Mouse (Mus musculus) left cerebral cortex, adult 9 months (tissue): Measurements from ENCODE around the gene Gm14085.
"Not testable (repeated sequence)": the region's sequence is repeated elsewhere in the genome, so short reads cannot be mapped to it uniquely, and the experiment has no call there.

Experiments used
- DNase-seq, 2 experiments: peaks; one replicate each; pipeline ENCODE4 v3.0.0; 2022; ENCODE audit warnings: low spot score in 2 of 2

The Gm14085 gene

DNA sequence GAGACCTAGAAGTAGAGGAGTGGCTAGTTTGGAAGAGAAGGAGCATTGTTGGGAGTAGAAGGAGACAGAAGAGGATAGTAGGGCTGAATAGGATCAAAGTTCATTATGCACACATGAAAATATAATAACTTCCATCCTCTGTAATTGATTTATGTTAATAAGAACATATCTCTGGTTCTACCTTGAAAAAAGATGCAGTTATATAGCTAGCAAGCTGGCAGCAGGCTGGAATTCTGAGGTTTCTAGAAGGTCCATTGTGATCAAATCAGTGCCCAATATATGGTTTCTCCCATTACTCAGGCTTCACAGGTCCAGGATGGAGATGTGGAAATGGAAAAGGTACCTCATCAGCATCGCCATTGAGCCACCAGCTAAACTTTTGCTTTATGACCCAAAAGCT lies at the start of gene Gm14085:
Gm14085 (plus strand) TSS at position 301 of the 400 bp plus-strand sequence.
- no peak for DNase-seq

DNA sequence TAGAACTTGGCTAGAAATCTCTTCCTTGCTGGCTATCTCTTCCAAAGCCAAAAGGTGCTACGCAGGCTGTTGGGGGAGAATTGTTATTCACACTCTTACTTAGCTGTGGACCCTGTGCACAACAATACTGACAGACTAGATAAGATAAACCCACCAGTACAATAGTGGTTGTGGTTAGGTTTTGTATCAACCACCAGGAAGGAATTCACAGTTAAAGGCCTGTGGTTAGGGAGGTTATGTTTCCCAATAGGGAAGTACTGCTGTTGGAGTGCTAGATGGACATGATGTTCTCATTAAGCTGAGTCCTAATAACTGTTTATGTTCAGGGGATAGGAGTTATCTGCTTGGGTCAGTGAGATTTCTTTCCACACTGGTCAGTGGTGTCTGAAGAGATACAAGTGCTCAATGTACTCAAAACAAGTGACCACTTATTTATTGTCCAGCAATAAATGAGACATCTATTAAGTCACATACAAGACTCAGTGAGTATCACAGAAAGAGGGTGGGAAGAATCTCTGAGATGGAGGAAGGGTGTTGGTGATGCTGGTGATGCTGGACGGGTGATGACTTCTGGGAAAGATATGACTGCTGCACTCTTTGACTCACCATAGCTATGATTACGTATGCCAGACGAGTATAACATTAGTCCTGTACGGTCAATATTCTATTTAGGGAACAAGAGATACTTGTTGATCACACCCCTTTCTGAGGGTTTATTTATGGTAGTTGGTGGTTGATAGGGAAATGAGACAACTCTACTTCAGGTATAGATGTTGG lies 45.8 kb upstream of the Gm14085 start:
- not testable (repeated sequence) for DNase-seq

DNA sequence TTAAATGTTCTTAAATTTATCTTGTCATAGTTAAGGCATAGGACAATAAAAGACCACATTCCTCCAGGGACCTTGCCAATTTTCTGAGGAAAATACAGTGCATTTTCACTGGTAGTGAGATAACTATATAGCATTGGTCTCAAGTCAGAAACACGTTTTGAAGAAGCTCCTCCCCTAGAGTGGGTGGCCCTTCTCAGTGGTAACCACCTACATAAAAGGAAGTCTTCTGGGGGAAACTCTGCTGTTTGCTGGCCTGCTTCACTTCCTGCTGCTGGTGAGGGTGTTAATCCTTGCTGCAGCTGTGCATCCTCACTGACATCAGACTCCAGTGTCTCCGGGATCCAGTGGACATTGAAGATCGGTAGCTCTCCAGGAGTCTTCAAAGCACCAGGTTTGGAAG lies 44.2 kb upstream of the Gm14085 start:
- not testable (repeated sequence) for DNase-seq

DNA sequence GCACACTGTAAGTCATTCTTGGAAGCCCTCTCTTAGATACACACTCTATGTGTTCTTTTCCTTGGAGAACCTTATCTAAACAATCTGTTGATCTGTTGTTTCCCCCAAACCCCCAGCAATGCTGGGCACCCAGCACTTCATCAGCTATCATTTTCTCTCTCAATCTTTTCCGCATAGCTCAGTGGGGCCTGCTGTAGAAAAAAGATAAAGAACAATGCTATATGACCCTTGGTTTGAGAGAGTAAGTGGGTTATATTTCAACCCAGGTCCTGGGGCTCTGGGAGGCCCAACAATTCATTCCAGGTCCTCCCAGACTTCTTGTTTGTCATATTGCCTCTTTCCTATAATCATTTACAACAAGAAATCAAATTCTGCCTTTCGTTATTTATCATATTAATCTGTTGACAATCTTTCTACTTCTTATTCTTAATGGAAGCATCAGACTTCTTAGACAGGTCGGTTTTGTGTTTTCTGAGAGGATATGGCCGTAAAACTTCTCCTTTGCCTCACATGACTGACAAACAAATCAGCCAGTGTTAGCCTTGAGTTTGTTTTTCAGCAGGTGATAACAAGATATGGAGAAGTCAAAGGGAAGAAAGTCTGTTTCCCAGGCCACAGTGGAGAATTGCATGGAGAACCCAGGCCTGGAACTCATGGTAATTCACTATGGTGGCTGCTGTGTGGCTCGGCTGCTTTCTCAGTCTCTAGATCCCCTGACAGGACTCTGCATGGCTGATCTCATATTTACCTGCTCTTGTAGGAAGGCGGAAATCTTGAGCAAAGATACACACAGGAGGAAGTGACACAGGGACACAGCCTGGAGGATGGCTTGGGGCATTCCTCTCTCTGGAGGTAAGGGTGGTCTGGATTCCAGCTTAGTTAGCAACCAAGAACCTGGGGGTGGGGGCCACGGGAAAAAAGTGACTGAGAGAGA lies 43.5 kb upstream of the Gm14085 start:
- no peak for DNase-seq

DNA sequence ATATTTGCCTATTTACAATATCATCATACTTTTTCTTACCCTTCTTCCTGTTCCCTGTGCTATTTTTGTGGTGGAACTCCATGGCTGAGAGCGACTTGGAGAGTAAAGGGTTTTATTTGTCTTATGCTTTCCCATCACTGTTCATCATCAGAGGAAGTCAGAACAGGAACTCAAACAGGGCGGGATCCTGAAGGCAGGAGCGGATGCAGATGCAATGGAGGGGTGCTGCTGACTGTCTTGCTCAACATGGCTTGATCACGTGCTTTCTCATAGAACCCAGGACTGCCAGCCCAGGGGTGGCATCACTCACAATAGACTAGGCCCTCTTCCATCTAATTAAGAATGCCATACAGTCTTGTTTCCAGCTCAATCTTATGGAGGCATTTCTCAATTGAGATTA lies 34.4 kb upstream of the Gm14085 start:
- no peak for DNase-seq

DNA sequence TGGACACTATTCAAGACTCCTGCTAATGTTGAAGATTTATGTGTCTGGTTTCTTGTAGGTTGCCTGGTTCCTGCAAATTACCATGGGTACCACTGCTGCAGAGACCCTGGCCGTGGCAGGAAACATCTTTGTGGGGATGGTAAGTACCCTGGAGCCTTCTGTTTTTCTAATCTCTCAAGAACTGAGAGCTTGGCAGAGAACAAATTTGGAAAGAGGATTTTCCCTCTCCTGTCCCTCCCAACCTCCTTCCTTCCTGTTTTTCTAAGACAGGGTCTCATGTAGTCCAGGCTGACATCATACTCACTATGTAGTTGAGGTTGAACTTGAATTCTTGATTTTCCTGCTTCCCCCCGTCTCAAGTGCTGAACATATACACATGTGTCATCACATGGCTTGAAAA lies 32.3 kb upstream of the Gm14085 start:
- DNase-seq = no peak

DNA sequence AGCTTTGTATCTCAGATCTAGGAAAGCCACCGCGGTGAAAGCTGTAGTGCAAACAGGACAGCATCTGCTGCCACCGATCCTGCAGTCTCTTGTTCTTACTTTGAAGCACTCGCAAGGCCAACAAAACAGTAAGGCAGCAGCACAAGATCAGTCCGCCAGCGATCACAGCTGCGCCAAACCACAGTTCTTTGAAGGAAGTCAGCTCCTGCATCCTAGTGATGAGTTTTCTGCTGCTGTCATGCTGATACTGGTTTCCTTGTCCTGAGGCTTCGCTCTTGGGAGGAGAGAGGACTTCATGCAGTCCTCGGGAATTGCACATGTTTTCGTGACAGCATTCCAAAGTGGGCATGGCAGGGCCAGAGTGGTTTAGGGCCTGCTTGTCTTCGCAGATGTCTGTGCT lies 17.8 kb upstream of the Gm14085 start:
- DNase-seq = no peak

DNA sequence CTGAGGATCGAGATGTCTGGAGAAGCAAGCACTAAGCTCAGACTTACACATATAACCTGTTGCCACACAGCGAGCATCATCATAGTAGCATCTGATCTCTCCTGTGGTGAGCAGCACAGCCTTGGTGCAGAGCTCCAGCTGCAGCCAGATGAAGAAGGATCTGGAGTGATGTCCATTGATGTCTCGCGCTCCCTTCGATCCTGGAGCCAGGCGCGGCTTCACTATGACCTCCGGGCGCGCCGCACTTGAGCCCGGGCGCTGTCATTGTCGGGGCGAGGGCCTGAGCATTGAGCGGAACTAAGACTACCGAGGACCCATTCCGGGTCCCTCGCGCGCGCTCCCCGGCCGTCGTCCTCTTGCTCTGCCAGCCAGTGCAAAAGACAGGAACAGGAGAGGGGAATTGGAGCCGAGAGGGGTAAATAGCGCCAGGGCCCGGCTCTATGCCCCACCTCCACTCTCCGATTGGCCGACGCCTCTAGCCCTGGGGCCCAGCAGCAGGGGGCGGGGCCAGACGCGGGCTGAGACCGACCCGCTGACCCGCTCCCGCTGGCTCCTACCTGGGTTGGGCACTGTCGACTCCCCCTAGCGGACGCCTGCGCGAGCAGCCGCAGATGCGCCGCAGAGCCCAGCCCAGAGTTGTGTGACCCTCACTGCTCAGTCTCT lies 17.3 kb upstream of the Gm14085 start:
- peak; percentile 72 to 90 for DNase-seq

DNA sequence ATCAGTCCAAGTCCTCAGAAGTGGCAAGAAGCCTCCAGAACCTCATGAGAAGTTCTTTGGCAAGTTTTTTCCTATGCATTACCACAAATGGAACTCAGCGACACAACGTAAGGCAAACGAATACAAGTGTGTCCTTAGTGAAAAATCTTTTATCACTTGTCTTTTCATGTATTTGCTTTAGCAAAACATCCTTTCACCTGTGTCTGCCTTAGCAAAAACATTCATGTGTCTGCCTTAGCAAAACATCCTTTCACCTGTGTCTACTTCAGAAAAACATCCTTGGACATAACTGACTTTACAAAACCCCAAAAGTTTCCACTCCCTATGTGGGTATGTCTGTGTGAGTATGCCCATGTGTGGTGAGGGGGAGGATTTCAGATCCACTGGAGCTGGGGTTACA lies 15.5 kb upstream of the Gm14085 start:
- no peak for DNase-seq

DNA sequence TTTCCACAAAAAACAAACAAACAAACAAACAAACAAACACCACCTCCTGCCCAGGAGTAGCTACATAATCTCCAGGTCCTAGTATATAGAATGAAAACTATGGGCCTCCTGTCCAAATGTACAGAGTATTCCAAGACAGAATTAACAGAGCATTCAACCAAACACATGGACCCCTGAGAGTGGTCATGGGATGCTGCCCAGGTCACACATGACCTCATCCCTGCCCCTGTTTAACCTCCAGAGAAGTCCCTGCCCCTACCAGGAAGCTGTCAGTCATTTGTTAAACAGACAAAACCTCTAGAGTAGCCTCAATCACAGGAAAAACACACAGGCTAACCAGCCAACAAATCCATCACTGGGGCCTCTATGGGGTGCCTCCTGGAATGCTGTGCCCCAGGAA lies 8.2 kb upstream of the Gm14085 start:
- DNase-seq = no peak

DNA sequence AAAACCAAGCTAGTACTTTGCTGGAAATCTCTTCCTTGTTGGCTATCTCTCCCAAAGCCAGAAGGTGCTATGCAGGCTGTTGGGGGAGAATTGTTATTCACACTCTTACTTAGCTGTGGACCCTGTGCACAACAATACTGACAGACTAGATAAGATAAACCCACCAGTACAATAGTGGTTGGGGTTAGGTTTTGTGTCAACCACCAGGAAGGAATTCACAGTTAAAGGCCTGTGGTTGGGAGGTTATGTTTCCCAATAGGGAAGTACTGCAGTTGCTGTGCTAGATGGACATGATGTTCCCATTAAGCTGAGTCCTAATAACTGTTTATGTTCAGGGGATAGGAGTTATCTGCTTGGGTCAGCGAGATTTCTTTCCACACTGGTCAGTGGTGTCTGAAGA lies 954 bp upstream of the Gm14085 start:
- DNase-seq = not testable (repeated sequence)

DNA sequence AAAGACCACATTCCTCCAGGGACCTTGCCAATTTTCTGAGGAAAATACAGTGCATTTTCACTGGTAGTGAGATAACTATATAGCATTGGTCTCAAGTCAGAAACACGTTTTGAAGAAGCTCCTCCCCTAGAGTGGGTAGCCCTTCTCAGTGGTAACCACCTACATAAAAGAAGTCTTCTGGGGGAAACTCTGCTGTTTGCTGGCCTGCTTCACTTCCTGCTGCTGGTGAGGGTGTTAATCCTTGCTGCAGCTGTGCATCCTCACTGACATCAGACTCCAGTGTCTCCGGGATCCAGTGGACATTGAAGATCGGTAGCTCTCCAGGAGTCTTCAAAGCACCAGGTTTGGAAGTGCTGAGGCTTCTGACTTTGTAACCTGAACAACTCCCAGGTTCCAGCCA lies 913 bp downstream of the Gm14085 start:
- DNase-seq = not testable (repeated sequence)

DNA sequence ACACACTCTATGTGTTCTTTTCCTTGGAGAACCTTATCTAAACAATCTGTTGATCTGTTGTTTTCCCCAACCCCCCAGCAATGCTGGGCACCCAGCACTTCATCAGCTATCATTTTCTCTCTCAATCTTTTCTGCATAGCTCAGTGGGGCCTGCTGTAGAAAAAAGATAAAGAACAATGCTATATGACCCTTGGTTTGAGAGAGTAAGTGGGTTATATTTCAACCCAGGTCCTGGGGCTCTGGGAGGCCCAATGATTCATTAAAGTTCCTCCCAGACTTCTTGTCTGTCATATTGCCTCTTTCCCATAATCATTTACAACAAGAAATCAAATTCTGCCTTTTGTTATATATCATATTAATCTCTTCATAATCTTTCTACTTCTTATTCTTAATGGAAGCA lies 1.4 kb downstream of the Gm14085 start:
- DNase-seq = not testable (repeated sequence)

DNA sequence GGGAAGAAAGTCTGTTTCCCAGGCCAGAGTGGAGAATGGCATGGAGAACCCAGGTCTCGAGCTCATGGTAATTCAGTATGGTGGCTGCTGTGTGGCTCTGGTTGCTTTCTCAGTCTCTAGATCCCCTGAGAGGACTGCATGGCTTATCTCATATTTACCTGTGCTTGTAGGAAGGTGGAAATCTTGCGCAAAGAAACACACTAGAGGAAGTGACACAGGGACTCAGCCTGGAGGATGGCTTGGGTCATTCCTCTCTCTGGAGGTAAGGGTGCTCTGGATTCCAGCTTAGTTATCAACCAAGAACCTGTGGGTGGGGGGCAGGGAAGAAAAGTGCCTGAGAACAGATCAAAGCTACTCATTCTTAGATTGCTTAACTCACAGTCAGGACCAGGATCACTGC lies 1.9 kb downstream of the Gm14085 start:
- DNase-seq = no peak

DNA sequence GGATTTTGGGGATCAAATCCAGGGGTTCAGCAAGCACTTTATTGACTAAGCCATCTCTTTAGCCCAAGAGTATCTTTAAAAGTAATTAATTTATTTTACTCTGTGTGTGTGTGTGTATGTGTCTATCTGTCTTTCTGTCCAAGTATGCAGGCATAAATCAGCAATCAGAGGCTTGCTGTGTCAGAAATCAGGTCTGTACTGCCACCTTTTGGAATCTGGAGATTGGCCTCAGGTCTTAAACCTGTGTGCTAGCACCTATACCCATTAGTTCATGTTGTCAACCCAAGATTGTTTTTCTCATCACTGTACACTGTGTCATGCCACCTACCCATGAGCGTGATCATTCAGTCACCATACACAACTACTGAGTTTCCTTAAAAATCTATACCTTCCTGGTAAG lies 45.0 kb downstream of the Gm14085 start:
- DNase-seq = not testable (repeated sequence)

DNA sequence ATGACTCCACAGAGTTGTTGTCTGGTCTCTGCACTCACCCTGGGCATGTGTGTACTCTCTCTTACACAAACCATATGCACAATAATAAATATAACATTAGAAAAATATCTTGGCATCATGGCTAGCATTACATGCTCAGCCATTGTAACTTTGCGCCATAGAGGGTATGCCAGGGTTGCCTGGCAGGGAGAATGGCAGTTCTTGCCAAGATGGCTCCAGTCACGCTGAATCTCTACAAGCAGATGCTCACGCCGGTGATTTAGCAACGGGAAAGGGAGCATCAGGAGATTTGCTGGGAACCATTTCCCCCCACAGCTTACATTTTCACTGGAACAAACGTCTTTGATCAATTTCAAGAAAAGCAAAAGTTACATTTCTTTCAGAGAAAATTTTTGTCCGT lies 46.5 kb downstream of the Gm14085 start:
- DNase-seq = no peak

DNA sequence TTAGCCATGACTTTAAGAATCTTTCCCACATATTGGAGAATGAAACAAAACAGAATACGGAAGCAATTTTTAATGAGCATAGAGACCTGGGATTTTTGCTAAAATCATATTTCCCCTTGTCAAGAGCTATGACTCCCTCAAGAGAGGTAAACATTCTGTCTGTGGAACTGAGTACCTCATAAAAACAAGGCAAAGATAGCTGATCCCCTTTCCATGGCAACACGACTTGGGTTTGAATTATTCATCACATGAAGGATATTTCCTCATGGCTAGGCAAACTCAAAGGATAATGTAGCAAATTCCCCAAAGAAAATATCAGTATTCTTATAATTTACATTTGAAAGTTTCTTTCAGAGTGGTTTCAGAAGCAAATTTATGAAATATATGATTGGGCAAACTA lies 47.0 kb downstream of the Gm14085 start:
- DNase-seq = no peak

DNA sequence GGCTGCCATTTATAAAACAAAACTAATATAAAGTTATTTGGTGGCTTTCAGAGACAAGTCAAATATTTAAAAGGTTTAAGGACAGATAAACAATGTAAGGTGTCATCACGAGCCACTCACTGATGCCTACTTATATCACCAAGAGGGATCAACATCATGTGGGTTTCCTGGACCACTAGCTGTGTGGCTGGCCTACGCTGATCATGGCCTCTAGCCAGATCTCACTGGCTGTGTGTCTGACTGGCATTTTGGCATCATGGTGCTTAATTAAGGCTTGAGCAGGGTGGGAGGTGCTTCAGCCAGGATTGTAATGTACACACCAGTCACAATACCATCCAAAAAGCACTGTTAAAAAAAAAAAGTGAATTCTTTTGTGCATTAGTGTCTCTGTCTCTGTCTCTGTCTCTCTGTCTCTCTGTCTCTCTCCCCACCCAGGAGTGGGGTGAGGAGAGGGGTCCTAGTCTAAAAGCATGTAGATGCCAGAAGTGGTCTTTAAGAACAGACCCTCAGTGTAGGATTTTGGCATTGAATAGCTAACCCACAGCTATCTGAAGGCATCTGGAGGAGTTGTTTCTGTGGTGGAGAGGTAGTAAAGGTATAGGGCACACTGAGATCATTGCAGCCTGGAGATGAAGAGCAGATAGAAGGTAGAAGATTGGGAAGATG lies 47.5 kb downstream of the Gm14085 start:
- DNase-seq = no peak

DNA sequence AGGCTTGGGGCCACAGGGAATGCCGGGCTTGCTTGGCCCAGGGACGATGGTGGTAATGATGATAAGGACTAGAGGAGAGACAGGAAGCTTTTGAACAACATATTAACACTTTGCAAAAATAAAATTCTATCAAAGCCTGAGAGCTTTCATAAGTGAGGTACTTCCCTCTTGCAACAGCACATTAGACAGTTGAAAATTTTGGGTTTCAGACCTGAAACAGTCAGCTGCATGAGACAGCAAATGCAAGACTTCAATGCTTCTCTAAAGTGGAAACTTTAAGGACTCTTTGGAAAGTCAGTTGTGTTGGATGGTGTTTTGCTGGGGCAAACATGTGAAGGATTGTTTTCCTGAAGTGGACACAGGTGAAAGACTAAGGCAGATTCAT lies 48.1 kb downstream of the Gm14085 start:
- no peak for DNase-seq

DNA sequence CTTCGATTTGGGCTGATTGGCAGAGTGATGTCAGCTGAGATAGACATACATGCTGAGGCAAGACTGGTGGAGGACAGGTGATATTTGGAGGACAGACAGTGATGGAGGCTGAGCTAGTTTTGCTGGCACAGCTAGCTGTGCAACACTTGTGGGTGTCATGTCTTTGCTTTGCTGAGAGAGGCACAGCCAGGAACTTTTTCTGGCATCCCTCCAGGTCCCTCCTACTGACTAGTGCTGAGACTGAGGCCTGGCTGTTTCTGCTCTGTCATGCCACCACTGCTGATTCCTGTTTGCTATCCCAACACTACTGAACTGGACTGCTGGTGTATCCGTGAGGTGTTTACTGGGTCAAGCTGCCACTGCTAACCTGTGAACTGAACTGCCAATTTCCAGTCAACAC lies 48.6 kb downstream of the Gm14085 start:
- DNase-seq = peak in 1 of 2 experiments; percentile 24

DNA sequence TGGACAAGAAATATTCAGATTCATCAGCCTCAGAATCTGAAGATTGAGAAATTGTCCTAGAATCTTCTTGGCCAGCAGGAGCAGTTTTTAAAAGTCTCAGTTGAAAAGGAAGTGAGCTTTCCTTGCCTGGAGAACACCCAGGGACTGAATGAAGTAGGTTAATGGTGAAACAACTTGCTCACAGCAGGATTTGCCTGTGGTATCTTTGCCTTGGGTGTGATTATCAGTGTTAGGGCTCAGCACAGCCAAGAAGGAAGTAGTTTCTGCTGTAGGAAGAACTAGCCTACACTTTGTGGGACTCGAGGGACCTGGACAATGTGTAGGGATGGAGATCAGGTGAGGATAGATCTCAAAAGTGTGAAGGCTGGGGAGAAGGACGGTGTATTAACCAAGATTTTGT lies 49.9 kb downstream of the Gm14085 start:
- DNase-seq = no peak

DNA sequence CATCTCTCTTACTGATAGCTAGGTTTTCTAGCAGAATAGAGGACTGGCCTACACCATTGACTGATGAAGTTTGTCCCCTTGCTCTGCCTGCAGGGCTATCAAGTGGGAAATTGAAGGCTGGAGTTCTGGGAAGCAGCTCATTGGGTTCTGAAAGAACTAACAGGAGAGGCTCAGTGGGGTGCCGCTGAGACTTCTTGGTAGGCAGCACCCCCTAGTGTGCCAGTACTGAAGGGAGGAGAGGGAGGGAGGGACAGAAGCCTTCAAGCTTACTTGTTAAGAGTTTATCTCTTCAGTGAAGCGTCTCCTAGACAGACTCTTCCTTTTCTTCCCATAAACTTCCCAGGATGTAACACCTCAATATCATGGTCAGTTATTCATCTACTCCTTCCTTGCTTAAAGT lies 73.6 kb downstream of the Gm14085 start:
- DNase-seq = peak in 1 of 2 experiments; percentile 49
